Mouse (Mus musculus) heart, embryonic 16.5 days (tissue): ENCODE results near the gene Ankrd55. TPM values are rescaled to one million over a fixed set of nuclear protein-coding genes. Genes with fewer than 3 reads are reported as not detected.

Experiments used
- ATAC-seq: fragments of 200-750 bp; cut with Nextera tagmentation; replicated peaks from 2 replicates; pipeline ENCODE4 v1.8.0; 2017; ENCODE audit warnings: moderate number of reproducible peaks; ENCODE audit not compliant: insufficient read depth, low FRiP score; ENCODE audit errors: extremely low read depth
- H3K27ac ChIP-seq: fragments of 300-500 bp; sonication (generic); 2 replicates; pipeline ENCODE4 v1.5.1; 2014; ENCODE audit warnings: mild to moderate bottlenecking, low read length, control low read depth, moderate library complexity
- H3K27me3 ChIP-seq: fragments of 300-500 bp; sonication (generic); 2 replicates; pipeline ENCODE4 v1.6.1; 2014; ENCODE audit warnings: low read length, mixed read lengths; ENCODE audit not compliant: control insufficient read depth, insufficient read depth
- H3K36me3 ChIP-seq: fragments of 300-500 bp; sonication (generic); 2 replicates; pipeline ENCODE4 v1.6.1; 2014; ENCODE audit not compliant: control insufficient read depth, insufficient read depth
- H3K4me1 ChIP-seq: fragments of 300-500 bp; sonication (generic); 2 replicates; pipeline ENCODE4 v1.6.1; 2014; ENCODE audit warnings: low read length, mixed read lengths; ENCODE audit not compliant: control insufficient read depth, insufficient read depth
- H3K4me2 ChIP-seq: fragments of 300-500 bp; sonication (generic); 2 replicates; pipeline ENCODE4 v1.6.1; 2014; ENCODE audit warnings: low read depth, mild to moderate bottlenecking, control low read depth, low read length
- H3K4me3 ChIP-seq: fragments of 300-500 bp; sonication (generic); 2 replicates; pipeline ENCODE4 v1.5.1; 2014; ENCODE audit warnings: mild to moderate bottlenecking, control low read depth, low read length
- H3K9ac ChIP-seq: fragments of 300-500 bp; sonication (generic); 2 replicates; pipeline ENCODE4 v1.6.1; 2014; ENCODE audit warnings: low read length, control low read depth
- H3K9me3 ChIP-seq: fragments of 300-500 bp; sonication (generic); replicated peaks from 2 replicates; pipeline ENCODE4 v1.6.1; 2016; ENCODE audit warnings: low read length; ENCODE audit not compliant: control insufficient read depth
- WGBS: fragments of 180-500 bp; shearing (Covaris S2); extraction: QIAGEN DNeasy Blood & Tissue Kit; methylation state at CpG from one replicate; pipeline ENCODE4 v1.1.7; 2014; 5-methylcytosine and 5-hydroxymethylcytosine counted together
- polyA plus RNA-seq: library from polyadenylated mRNA; unstranded; fragments of >200 nt; fragmentation: Nextera tagmentation; extraction: Ambion mirVana; gene quantifications from 2 replicates; pipeline ENCODE4 v1.2.1, GENCODE M21; 2015

Gene Ankrd55
- polyA plus RNA-seq, 1 experiment from 2014 or later = 0.32 TPM

DNA sequence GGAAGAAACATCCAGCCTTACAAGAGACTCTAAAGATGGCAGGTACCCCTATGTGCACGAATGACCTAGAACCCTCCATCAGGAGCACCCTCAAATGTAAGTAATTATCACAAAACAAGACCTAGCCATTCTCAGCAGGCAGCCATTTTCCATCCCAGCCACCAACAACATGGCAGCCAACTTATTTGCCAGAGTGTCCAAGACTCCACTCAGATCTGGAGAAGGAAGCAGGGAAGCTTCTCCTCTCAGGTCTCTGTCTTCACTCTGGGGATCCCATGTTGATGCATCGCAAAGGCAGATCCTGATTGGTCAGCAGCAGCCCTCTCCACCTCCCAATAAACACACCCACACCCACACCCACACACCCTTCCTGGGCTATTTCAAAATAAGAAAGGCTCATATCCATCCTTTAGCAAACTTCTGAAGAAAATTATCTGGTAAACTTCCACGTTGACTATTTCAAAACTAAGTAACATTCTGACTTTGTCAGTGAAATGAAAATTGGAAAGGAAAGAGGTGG lies 119.0 kb downstream of the Ankrd55 start:
- no peaks in the 10 kb centered on the region for H3K4me1 ChIP-seq
- H3K27ac ChIP-seq = no peak overlapping the region
- no peaks in the 10 kb centered on the region for H3K27me3 ChIP-seq
- no peaks in the 10 kb centered on the region for H3K9me3 ChIP-seq
- ATAC-seq = no peak
- no peaks in the 10 kb centered on the region for H3K36me3 ChIP-seq
- WGBS = 83% methylated on average over 3 of the region's 3 CpGs
- no peak overlapping the region for H3K9ac ChIP-seq
- no peak overlapping the region for H3K4me2 ChIP-seq
- no peak overlapping the region for H3K4me3 ChIP-seq

DNA sequence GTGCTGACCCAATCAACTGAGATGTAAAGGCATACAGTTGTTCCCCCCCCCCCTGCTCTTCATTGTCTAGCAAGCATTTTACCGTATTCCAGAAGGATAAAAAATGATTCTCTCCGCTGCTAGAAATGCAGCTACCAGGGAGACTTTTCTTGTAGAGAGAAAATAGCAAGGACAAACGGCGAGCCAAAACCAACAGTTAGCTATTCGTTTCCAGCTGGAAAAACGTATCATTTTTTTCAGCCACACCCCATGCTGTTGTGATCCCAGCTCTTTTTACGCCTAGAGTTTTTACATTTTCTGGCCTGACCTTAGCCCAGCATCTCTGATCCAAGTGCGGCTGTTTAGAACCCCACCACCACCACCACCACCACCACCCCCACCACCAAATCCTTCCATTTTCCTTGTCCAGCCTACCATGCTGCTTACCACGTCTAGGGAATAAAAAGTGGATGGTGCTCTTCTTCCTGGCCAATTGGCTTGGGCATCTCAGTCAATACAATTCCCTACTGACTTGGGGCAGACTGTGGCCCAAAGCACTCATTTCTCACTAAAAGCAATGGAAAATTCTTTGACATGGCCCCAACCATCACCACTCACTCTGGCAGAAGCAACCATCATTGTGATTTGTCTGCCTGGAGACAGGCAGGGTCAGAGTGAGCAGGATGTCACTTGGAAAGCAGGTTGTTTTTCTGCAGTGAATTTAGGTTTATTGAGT lies 119.7 kb downstream of the Ankrd55 start:
- H3K27ac ChIP-seq = peak overlapping the region; percentile 44; the same call in 1 of the 2 replicates
- no peak overlapping the region for H3K4me2 ChIP-seq
- 74% methylated on average over 9 of the region's 9 CpGs for WGBS

DNA sequence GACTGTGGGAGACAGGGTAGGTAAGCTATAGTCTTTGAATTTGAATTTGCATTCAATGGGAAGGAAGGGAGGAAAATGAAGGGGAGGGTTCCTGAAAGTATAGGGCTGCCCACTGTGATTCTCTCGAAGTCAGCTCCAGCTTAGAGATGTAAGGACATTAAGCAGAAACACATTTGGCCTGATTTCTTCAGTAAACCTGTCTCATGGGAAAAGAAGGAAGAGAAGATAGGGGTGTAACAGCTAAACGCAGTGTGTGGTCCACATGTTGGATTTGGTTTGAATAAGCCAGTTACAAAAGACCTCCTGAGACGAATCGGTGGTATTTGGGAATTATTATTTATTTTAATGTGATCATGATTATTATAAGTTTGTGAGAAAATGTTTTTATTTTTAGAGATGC lies 120.5 kb downstream of the Ankrd55 start:
- no peaks in the 10 kb centered on the region for H3K36me3 ChIP-seq
- H3K27me3 ChIP-seq = no peaks in the 10 kb centered on the region
- H3K9ac ChIP-seq = no peak overlapping the region
- no peak for ATAC-seq
- H3K4me1 ChIP-seq = no peaks in the 10 kb centered on the region
- no peaks in the 10 kb centered on the region for H3K9me3 ChIP-seq
- H3K27ac ChIP-seq = no peak overlapping the region
- 78% methylated on average over 4 of the region's 4 CpGs for WGBS
- H3K4me3 ChIP-seq = no peak overlapping the region
- H3K4me2 ChIP-seq = no peak overlapping the region

More for the DNA sequence above, 119.7 kb downstream of the Ankrd55 start:
- no peaks in the 10 kb centered on the region for H3K4me1 ChIP-seq
- H3K27me3 ChIP-seq = no peaks in the 10 kb centered on the region
- H3K36me3 ChIP-seq = no peaks in the 10 kb centered on the region
- no peak for ATAC-seq
- H3K4me3 ChIP-seq = no peak overlapping the region
- no peaks in the 10 kb centered on the region for H3K9me3 ChIP-seq
- no peak overlapping the region for H3K9ac ChIP-seq

DNA sequence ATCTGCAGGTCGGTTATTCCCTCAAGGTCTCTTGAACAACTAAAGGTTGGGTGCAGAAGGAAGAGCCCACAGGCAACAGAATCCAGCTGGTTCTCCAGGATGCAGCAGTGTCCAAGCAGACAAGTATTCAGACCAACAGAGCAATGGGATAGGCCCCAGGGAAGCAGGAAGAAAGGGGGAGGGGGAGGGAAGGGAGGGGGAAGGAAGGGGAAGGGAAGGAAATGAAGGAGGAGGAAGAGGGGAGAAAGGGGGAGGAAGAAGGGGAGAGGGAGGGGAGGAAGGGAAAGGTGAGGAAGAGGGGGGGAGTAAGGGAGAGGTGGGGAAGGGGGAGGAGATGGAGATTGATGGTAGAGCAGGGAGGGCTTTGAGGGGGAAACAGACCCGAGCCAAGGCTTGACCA lies 121.1 kb downstream of the Ankrd55 start:
- no peak for ATAC-seq
- Histone ChIP-seq H3K4me1 (no peaks in the 10 kb centered on the region), H3K27me3 (no peaks in the 10 kb centered on the region), H3K27ac (no peak overlapping the region), H3K4me3 (no peak overlapping the region), H3K9ac (no peak overlapping the region), H3K36me3 (no peaks in the 10 kb centered on the region), H3K9me3 (no peaks in the 10 kb centered on the region), H3K4me2 (no peak overlapping the region)
- 84% methylated on average over 2 of the region's 2 CpGs for WGBS

GRCm38 (mm10) chr13:112409851-112410250 lies 121.6 kb downstream of the Ankrd55 start:
- Histone ChIP-seq H3K9ac (no peak overlapping the region), H3K9me3 (no peaks in the 10 kb centered on the region), H3K36me3 (no peaks in the 10 kb centered on the region), H3K4me1 (no peaks in the 10 kb centered on the region), H3K27ac (no peak overlapping the region), H3K27me3 (no peaks in the 10 kb centered on the region), H3K4me3 (no peak overlapping the region), H3K4me2 (no peak overlapping the region)
- ATAC-seq = no peak
- 82% methylated on average over 1 of the region's 1 CpGs for WGBS

DNA sequence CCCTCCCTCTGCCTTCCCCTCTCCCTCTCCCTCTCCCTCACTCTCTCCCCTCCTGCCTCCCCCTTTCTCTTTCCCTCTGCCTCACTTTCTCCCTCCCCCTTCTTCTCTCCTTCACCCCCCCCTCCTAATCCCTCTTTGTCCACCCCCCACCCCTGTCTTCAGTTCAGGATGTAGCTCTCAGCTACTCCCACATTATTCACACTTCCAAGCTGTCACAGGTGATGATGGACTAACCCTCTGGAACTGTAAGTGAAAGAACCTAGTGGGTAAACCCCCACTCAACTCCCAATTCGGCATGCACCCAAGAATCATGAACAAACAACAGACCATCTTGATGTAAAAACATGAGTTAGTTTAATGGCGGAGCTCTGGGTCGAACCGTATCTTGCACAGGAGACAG lies 122.2 kb downstream of the Ankrd55 start:
- H3K4me3 ChIP-seq = no peak overlapping the region
- no peak for ATAC-seq
- H3K27me3 ChIP-seq = no peaks in the 10 kb centered on the region
- no peak overlapping the region for H3K4me2 ChIP-seq
- no peaks in the 10 kb centered on the region for H3K4me1 ChIP-seq
- H3K27ac ChIP-seq = no peak overlapping the region
- WGBS = 88% methylated on average over 4 of the region's 4 CpGs
- no peaks in the 10 kb centered on the region for H3K36me3 ChIP-seq
- no peak overlapping the region for H3K9ac ChIP-seq
- H3K9me3 ChIP-seq = no peaks in the 10 kb centered on the region

GRCm38 (mm10) chr13:112411216-112411822 lies 123.1 kb downstream of the Ankrd55 start:
- Histone ChIP-seq H3K4me1 (0 out of 2 replicates have a peak, but pooled peaks cover 4% of the 10 kb centered on the region), H3K9ac (no peak overlapping the region), H3K27ac (no peak overlapping the region), H3K36me3 (no peaks in the 10 kb centered on the region), H3K27me3 (no peaks in the 10 kb centered on the region), H3K4me3 (no peak overlapping the region), H3K4me2 (no peak overlapping the region), H3K9me3 (no peaks in the 10 kb centered on the region)
- no peak for ATAC-seq
- WGBS = 73% methylated on average over 5 of the region's 5 CpGs

- Histone ChIP-seq H3K9me3 (no peaks in the 10 kb centered on the region), H3K4me1 (peaks cover 10% of the 10 kb centered on the region), H3K9ac (no peak overlapping the region), H3K4me2 (no peak overlapping the region), H3K27ac (no peak overlapping the region), H3K36me3 (no peaks in the 10 kb centered on the region), H3K27me3 (no peaks in the 10 kb centered on the region), H3K4me3 (no peak overlapping the region)
- ATAC-seq = no peak
- 80% methylated on average over 2 of the region's 3 CpGs for WGBS
Measured at GRCm38 (mm10) chr13:112412251-112412650, 124.0 kb downstream of the Ankrd55 start.

GRCm38 (mm10) chr13:112412824-112413223 lies 124.6 kb downstream of the Ankrd55 start:
- WGBS = 84% methylated on average over 5 of the region's 5 CpGs

More at GRCm38 (mm10) chr13:112412824-112413223, 124.6 kb downstream of the Ankrd55 start:
- Histone ChIP-seq H3K4me3 (no peak overlapping the region), H3K9ac (no peak overlapping the region), H3K36me3 (no peaks in the 10 kb centered on the region), H3K4me1 (peaks cover 11% of the 10 kb centered on the region), H3K9me3 (no peaks in the 10 kb centered on the region), H3K27me3 (no peaks in the 10 kb centered on the region), H3K4me2 (no peak overlapping the region), H3K27ac (no peak overlapping the region)
- no peak for ATAC-seq
